Mouse (Mus musculus): ENCODE results near the gene Nsg2. TPM values are rescaled to one million over a fixed set of nuclear protein-coding genes. Genes with fewer than 3 reads are reported as not detected.
A peak's percentile ranks its signal among the peaks of the same experiment; 100 is the strongest.

Nsg2 gene
- polyA plus RNA-seq, 1 experiment from 2014 or later = 1.3 TPM

- 49% methylated on average over 4 of the region's 4 CpGs for WGBS
- Histone ChIP-seq H3K4me3 (no peak overlapping the region), H3K9me3 (replicated peaks) (no peaks in the 10 kb centered on the region), H3K27ac (no peak overlapping the region), H3K9ac (no peak overlapping the region), H3K4me2 (no peak overlapping the region), H3K36me3 (no peaks in the 10 kb centered on the region), H3K27me3 (0 out of 2 replicates have a peak, but pooled peaks cover 3% of the 10 kb centered on the region), H3K4me1 (replicated peaks) (peaks cover 10% of the 10 kb centered on the region)
- no peak for ATAC-seq (replicated peaks; ENCODE audit: insufficient number of reproducible peaks, insufficient read depth, low FRiP score, low read depth)
Observed at GRCm38 (mm10) chr11:32039656-32040055, 39.4 kb downstream of the Nsg2 start.

- Histone ChIP-seq H3K4me2 (no peak overlapping the region), H3K9me3 (replicated peaks) (no peaks in the 10 kb centered on the region), H3K27ac (no peak overlapping the region), H3K36me3 (no peaks in the 10 kb centered on the region), H3K4me3 (no peak overlapping the region), H3K4me1 (replicated peaks) (peaks cover 19% of the 10 kb centered on the region), H3K27me3 (no peaks in the 10 kb centered on the region; the same call in 1 of the 2 replicates), H3K9ac (no peak overlapping the region)
- 75% methylated on average over 11 of the region's 11 CpGs for WGBS
- no peak for ATAC-seq (replicated peaks; ENCODE audit: insufficient number of reproducible peaks, insufficient read depth, low FRiP score, low read depth)
Observed at GRCm38 (mm10) chr11:32057389-32057788, 57.1 kb downstream of the Nsg2 start.

- Histone ChIP-seq H3K9me3 (replicated peaks) (no peaks in the 10 kb centered on the region), H3K36me3 (no peaks in the 10 kb centered on the region), H3K27ac (no peak overlapping the region), H3K4me1 (replicated peaks) (peaks cover 19% of the 10 kb centered on the region), H3K4me3 (no peak overlapping the region), H3K27me3 (no peaks in the 10 kb centered on the region; the same call in 1 of the 2 replicates), H3K4me2 (no peak overlapping the region), H3K9ac (no peak overlapping the region)
- no peak for ATAC-seq (replicated peaks; ENCODE audit: insufficient number of reproducible peaks, insufficient read depth, low FRiP score, low read depth)
- 84% methylated on average over 13 of the region's 13 CpGs for WGBS
Observed at GRCm38 (mm10) chr11:32057861-32058260, 57.6 kb downstream of the Nsg2 start.

DNA sequence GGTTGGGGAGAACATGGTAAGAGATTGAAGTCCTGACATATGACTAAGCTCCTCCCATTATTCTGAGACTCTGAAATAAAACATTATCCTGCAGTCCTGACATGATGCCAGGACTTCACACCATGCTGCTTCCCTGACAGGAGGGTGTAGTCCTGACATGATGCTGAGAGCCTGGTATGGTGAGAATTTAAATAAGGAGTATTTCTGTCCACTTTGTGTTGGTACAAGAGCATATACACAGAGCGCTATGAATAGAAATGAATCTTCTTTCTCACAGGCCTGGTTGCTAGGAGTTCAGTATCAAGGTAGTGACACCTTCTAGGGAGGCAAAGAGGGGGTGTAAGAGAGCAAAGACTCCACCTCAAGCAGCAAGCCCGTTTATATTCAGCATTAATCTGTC, 60.8 kb downstream of the Nsg2 start:
- H3K4me2 ChIP-seq = peak overlapping the region; percentile 47; the same call in 1 of the 2 replicates
- H3K27me3 ChIP-seq = no peaks in the 10 kb centered on the region; the same call in 1 of the 2 replicates
- no peak for ATAC-seq (replicated peaks; ENCODE audit: insufficient number of reproducible peaks, insufficient read depth, low FRiP score, low read depth)
- no peaks in the 10 kb centered on the region for H3K36me3 ChIP-seq
- peak overlapping the region; percentile 70 for H3K27ac ChIP-seq
- WGBS = 38% methylated on average over 2 of the region's 2 CpGs
- no peaks in the 10 kb centered on the region for H3K9me3 ChIP-seq (replicated peaks)
- no peak overlapping the region for H3K9ac ChIP-seq
- H3K4me3 ChIP-seq = no peak overlapping the region
- H3K4me1 ChIP-seq (replicated peaks) = peaks cover 19% of the 10 kb centered on the region

- no peaks in the 10 kb centered on the region for H3K9me3 ChIP-seq (replicated peaks)
- H3K4me3 ChIP-seq = no peak overlapping the region
- peaks cover 19% of the 10 kb centered on the region for H3K4me1 ChIP-seq (replicated peaks)
- no peak overlapping the region for H3K9ac ChIP-seq
- no peaks in the 10 kb centered on the region for H3K36me3 ChIP-seq
- 46% methylated on average over 10 of the region's 10 CpGs for WGBS
- H3K4me2 ChIP-seq = peak overlapping the region; percentile 47
- H3K27ac ChIP-seq = peak overlapping the region; percentile 70
- H3K27me3 ChIP-seq = no peaks in the 10 kb centered on the region; the same call in 1 of the 2 replicates
- ATAC-seq (replicated peaks; ENCODE audit: insufficient number of reproducible peaks, insufficient read depth, low FRiP score, low read depth) = peak; percentile 41; the same call in 1 of the 2 replicates
Observed at GRCm38 (mm10) chr11:32061874-32062273, 61.6 kb downstream of the Nsg2 start.

DNA sequence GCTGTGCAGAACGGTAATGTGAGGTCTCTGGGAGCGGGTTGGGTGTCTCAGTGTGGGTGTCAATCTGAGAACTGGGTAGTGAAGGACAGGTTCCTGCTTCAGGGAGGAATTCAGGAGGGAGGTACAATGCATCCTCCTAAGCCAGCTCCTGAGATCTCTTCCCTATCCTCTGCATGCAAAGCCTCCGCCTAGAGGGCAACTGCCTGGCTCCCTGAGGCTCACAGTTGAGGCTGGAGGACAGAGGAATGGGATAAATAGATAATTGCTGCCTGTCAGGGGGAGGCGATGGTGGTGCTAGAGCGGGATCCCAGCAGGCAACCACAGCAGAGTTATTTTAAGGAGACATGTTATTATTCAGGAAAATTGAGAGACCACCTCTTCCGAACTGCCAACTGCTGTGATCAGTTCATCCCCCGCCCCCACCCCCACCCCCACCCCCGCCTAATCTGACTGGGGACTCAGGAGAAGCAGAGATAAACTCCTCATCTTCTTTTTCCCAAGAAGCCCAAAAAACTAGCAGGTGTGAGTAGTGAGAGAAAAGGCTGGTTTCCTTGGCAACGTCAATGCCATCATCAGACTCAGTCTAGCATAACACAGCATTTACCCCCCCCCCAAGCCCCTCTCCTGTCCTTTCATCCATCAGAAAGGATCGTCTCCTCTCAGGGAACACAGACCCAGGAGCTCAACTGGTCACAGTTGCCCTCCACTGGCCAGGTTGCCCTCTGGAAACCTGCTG, 63.7 kb downstream of the Nsg2 start:
- H3K4me1 ChIP-seq (replicated peaks) = peaks cover 33% of the 10 kb centered on the region
- H3K9me3 ChIP-seq (replicated peaks) = no peaks in the 10 kb centered on the region
- no peaks in the 10 kb centered on the region for H3K36me3 ChIP-seq
- no peak overlapping the region for H3K27ac ChIP-seq
- ATAC-seq (replicated peaks; ENCODE audit: insufficient number of reproducible peaks, insufficient read depth, low FRiP score, low read depth) = no peak
- no peak overlapping the region for H3K9ac ChIP-seq
- H3K4me2 ChIP-seq = no peak overlapping the region
- H3K27me3 ChIP-seq = no peaks in the 10 kb centered on the region; the same call in 1 of the 2 replicates
- H3K4me3 ChIP-seq = no peak overlapping the region
- WGBS = 41% methylated on average over 10 of the region's 10 CpGs

- no peaks in the 10 kb centered on the region for H3K9me3 ChIP-seq (replicated peaks)
- H3K9ac ChIP-seq = no peak overlapping the region
- H3K36me3 ChIP-seq = no peaks in the 10 kb centered on the region
- H3K27me3 ChIP-seq = no peaks in the 10 kb centered on the region; the same call in 1 of the 2 replicates
- peaks cover 38% of the 10 kb centered on the region for H3K4me1 ChIP-seq (replicated peaks)
- H3K27ac ChIP-seq = no peak overlapping the region
- H3K4me3 ChIP-seq = no peak overlapping the region
- ATAC-seq (replicated peaks; ENCODE audit: insufficient number of reproducible peaks, insufficient read depth, low FRiP score, low read depth) = no peak
- 40% methylated on average over 5 of the region's 5 CpGs for WGBS
- no peak overlapping the region for H3K4me2 ChIP-seq
Observed at GRCm38 (mm10) chr11:32064511-32064862, 64.2 kb downstream of the Nsg2 start.

GRCm38 (mm10) chr11:32068736-32069490, 68.7 kb downstream of the Nsg2 start:
- H3K4me2 ChIP-seq = no peak overlapping the region
- no peak for ATAC-seq (replicated peaks; ENCODE audit: insufficient number of reproducible peaks, insufficient read depth, low FRiP score, low read depth)
- no peaks in the 10 kb centered on the region for H3K9me3 ChIP-seq (replicated peaks)
- H3K27me3 ChIP-seq = no peaks in the 10 kb centered on the region; the same call in 1 of the 2 replicates
- WGBS = 47% methylated on average over 12 of the region's 12 CpGs
- peaks cover 20% of the 10 kb centered on the region for H3K4me1 ChIP-seq (replicated peaks)
- H3K36me3 ChIP-seq = no peaks in the 10 kb centered on the region
- no peak overlapping the region for H3K4me3 ChIP-seq
- no peak overlapping the region for H3K27ac ChIP-seq
- H3K9ac ChIP-seq = no peak overlapping the region

DNA sequence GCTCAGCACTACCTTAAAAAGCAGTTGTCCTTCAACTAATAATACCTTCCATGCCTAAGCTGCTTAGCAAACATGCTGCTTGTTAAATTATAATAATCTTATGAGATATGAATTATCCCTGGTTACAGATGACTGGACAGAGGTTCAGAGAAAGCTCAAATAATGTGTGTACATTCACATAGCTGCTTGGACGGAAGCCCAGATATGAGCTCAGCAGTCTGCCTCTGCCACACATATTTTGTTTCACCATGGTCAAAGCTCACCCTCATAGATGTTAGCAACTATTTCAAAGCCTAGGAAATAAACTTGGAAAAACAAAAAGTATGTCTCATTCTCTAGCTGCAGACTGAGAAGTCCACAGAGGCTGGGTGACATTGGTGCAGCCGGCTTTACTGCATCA, 74.9 kb downstream of the Nsg2 start:
- no peaks in the 10 kb centered on the region for H3K9me3 ChIP-seq (replicated peaks)
- H3K36me3 ChIP-seq = no peaks in the 10 kb centered on the region
- H3K4me2 ChIP-seq = no peak overlapping the region
- H3K4me1 ChIP-seq (replicated peaks) = peaks cover 6% of the 10 kb centered on the region
- H3K27ac ChIP-seq = peak overlapping the region; percentile 27; the same call in 1 of the 2 replicates
- H3K27me3 ChIP-seq = no peaks in the 10 kb centered on the region
- no peak overlapping the region for H3K4me3 ChIP-seq
- no peak overlapping the region for H3K9ac ChIP-seq
- WGBS = 50% methylated on average over 2 of the region's 2 CpGs
- ATAC-seq (replicated peaks; ENCODE audit: insufficient number of reproducible peaks, insufficient read depth, low FRiP score, low read depth) = no peak

DNA sequence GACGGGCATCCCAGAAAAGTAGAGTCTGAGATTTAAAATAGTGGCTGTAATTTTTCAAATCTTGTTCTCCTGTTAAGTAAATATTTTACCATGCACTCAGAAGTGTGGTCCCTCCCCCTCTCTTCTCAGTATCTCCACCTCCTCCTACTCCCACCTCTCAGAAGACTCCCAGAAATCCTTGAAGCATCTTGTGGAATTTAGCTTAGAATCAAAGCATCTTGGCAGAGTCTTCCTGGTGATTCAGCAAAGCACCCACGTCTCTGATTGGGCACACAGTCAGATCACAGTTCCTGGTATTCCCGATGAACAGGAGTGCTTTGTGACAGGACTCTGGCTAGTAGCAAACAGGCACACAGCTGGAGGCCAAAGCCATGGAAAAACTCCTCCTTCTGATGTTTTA, 83.2 kb downstream of the Nsg2 start:
- no peaks in the 10 kb centered on the region for H3K27me3 ChIP-seq
- 48% methylated on average over 3 of the region's 3 CpGs for WGBS
- ATAC-seq (replicated peaks; ENCODE audit: insufficient number of reproducible peaks, insufficient read depth, low FRiP score, low read depth) = no peak
- no peak overlapping the region for H3K9ac ChIP-seq
- H3K4me1 ChIP-seq (replicated peaks) = no peaks in the 10 kb centered on the region
- H3K27ac ChIP-seq = no peak overlapping the region
- H3K36me3 ChIP-seq = no peaks in the 10 kb centered on the region
- H3K4me3 ChIP-seq = no peak overlapping the region
- no peaks in the 10 kb centered on the region for H3K9me3 ChIP-seq (replicated peaks)
- no peak overlapping the region for H3K4me2 ChIP-seq

- H3K4me1 ChIP-seq (replicated peaks) = no peaks in the 10 kb centered on the region
- no peaks in the 10 kb centered on the region for H3K27me3 ChIP-seq
- H3K9me3 ChIP-seq (replicated peaks) = no peaks in the 10 kb centered on the region
- no peaks in the 10 kb centered on the region for H3K36me3 ChIP-seq
- WGBS = 89% methylated on average over 1 of the region's 1 CpGs
- H3K4me2 ChIP-seq = no peak overlapping the region
- no peak overlapping the region for H3K27ac ChIP-seq
- no peak overlapping the region for H3K9ac ChIP-seq
- no peak overlapping the region for H3K4me3 ChIP-seq
- ATAC-seq (replicated peaks; ENCODE audit: insufficient number of reproducible peaks, insufficient read depth, low FRiP score, low read depth) = no peak
Observed at GRCm38 (mm10) chr11:32086525-32086924, 86.3 kb downstream of the Nsg2 start.
